ENCODE assay signal across 29 mouse cellular contexts in genomic region chr12:25869846-25870245, GRCm38 (mm10).
DNase-seq lines count a peak whose midpoint lies in the region; ATAC-seq lines count a peak whose summit lies in the region.
"Had no signal": no experiment of that assay in that cellular context is flagged by ENCODE, and none has a peak within 500 bp of the region (broad histone marks: within the 10 kb centered on the region; RNA-seq: fewer than 3 reads in every experiment).

No protein-coding gene starts in this region.

- H3K27ac ChIP-seq in forebrain, embryonic 16.5 days (ENCODE audit: low read length), result peak overlapping the region; percentile 86
- H3K27ac ChIP-seq in forebrain, embryonic 10.5 days, result no peak overlapping the region
- H3K27ac ChIP-seq: heart, embryonic 10.5 days; heart, embryonic 15.5 days; liver, embryonic 14.5 days; macrophage had no signal

- no peak overlapping the region for H3K9ac ChIP-seq in forebrain, embryonic 16.5 days (replicated peaks; ENCODE audit: low read depth, low read length)
- H3K9ac ChIP-seq: heart, embryonic 15.5 days; hindbrain, embryonic 14.5 days; liver, embryonic 14.5 days; neural tube, embryonic 15.5 days had no signal

- H3K4me3 ChIP-seq in forebrain, embryonic 16.5 days (replicated peaks; ENCODE audit: low read length), result no peak overlapping the region
- H3K4me3 ChIP-seq in forebrain, embryonic 10.5 days, result no peak overlapping the region
- H3K4me3 ChIP-seq: erythroblast, embryonic 14.5 days; heart, embryonic 10.5 days; heart, embryonic 15.5 days; neural tube, embryonic 15.5 days had no signal

- H3K27me3 ChIP-seq in forebrain, embryonic 16.5 days (replicated peaks; ENCODE audit: control insufficient read depth, insufficient read depth, low read length), result no peaks in the 10 kb centered on the region
- no peaks in the 10 kb centered on the region for H3K27me3 ChIP-seq in forebrain, embryonic 10.5 days (ENCODE audit: poor library complexity, severe bottlenecking)
- H3K27me3 ChIP-seq: heart, embryonic 15.5 days; neural tube, embryonic 15.5 days had no signal

- no peak for ATAC-seq in forebrain, embryonic 16.5 days
- ATAC-seq: activated CD4-positive, CD25-positive, alpha-beta regulatory T cell, adult 4 months; intestine, postnatal 0 days had no signal

- H3K36me3 ChIP-seq in forebrain, embryonic 16.5 days (ENCODE audit: control insufficient read depth, insufficient read depth), result no peaks in the 10 kb centered on the region
- no peaks in the 10 kb centered on the region for H3K36me3 ChIP-seq in forebrain, embryonic 10.5 days (replicated peaks)
- H3K36me3 ChIP-seq: heart, embryonic 10.5 days; heart, embryonic 15.5 days; neural tube, embryonic 15.5 days had no signal

- no peak for DNase-seq in forebrain, embryonic 10.5 days (ENCODE audit: extremely low spot score, low spot score)
- peak; percentile 40 to 46 for DNase-seq in cerebellum, adult 18-20 months
- DNase-seq in cerebellum, adult 8-10 months, result peak; percentile 35
- DNase-seq in gonadal fat pad, adult 2 months (ENCODE audit: low read depth), result peak; percentile 13
- DNase-seq in Muller cell, postnatal 12 days (ENCODE audit: inconsistent ontology term), result no peak
- DNase-seq: adrenal gland, adult 2 months; adrenal gland, postnatal 36 days; B cell, adult 2 months; gastrocnemius, postnatal 10 days; heart, postnatal 36 days; kidney, postnatal 14 days; layer of hippocampus, adult 9-11 months; liver; lung, adult 2 months; lung, postnatal 10 days; midbrain, embryonic 14.5 days; right cerebral cortex, adult 18-20 months; spleen, adult 18-20 months; thymus, postnatal 36 days had no signal

- H3K9me3 ChIP-seq in forebrain, embryonic 16.5 days (ENCODE audit: control insufficient read depth, low read length), result no peaks in the 10 kb centered on the region
- H3K9me3 ChIP-seq in forebrain, embryonic 10.5 days, result no peaks in the 10 kb centered on the region
- H3K9me3 ChIP-seq: heart, embryonic 10.5 days; heart, embryonic 15.5 days; neural tube, embryonic 15.5 days had no signal

- H3K4me2 ChIP-seq in forebrain, embryonic 16.5 days (ENCODE audit: low read length), result no peak overlapping the region
- H3K4me2 ChIP-seq: heart, embryonic 15.5 days; hindbrain, embryonic 14.5 days; neural tube, embryonic 15.5 days had no signal

- peaks cover 21% of the 10 kb centered on the region for H3K4me1 ChIP-seq in forebrain, embryonic 16.5 days (replicated peaks; ENCODE audit: control insufficient read depth, insufficient read depth, low read length)
- peaks cover 8% of the 10 kb centered on the region for H3K4me1 ChIP-seq in forebrain, embryonic 10.5 days
- H3K4me1 ChIP-seq: heart, embryonic 10.5 days; heart, embryonic 15.5 days had no signal

Comparison
In these comparisons a context has a peak if more than half of its experiments do, and no peak if none do; other contexts are left out.
1. DNase-seq: peak in cerebellum, adult 18-20 months (2 of 2), cerebellum, adult 8-10 months (single experiment) and gonadal fat pad, adult 2 months (single experiment); none in forebrain, embryonic 10.5 days (single experiment) and Muller cell, postnatal 12 days (single experiment).